Mouse (Mus musculus) Muller cell, postnatal 12 days (primary cell): Measurements from ENCODE around the gene Spag16.
A peak's percentile ranks its signal among the peaks of the same experiment; 100 is the strongest.

ENCODE experiments used
- DNase-seq: peaks from one replicate; pipeline ENCODE4 v3.0.0-alpha.2; 2015; ENCODE audit errors: inconsistent ontology term

Spag16 gene

DNA sequence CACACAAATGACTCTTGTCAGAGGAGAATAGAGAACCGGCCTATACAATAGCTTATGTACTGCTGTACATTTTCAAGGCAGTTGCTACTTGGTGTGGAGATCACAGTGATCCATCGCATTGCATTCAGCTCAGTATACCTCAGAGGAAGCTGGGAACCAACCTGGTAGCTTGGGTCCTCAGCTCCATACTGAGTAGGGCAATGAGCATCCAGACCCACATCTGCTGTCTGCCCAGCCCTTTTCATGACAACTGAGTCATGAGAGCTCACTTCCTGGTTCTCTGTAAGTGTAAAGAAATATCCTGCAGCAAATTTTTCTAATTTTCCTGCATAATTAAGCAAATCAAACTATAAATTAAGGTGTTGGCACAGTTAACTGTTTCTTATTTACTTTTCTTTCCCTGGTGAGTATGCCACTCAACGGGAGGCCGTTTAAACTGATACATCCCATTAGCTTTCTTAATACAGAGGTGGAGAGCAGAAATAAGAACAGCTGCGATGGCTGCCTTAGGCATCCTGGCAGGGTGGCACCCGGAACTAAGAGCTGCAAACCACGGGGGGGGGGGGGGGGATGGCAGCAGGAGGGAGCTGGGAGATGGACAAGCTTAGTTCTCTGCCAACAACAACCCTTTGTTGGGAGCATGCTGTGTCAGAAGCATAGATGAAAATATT lies 255.6 kb downstream of the Spag16 start:
- DNase-seq, result peak; percentile 9

DNA sequence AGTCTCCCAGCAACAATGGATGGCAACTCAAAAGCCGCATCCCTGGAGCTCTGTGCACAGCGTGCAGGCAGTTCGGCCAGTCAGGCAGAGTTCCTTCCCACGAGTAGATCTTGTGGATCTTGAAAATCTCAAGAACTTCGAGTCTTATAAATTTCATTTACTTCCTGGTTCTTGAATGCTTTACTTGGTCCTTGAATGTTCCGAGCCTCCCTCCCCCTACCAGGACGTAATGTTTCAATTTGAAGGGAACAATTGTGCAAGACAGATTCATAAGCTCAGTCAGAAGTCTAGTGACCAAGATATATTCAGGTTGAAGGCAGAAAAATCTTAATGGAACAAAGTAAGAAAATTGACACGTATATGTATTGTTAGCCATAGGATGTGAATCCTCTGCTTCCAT lies 277.9 kb downstream of the Spag16 start:
- DNase-seq, result no peak

DNA sequence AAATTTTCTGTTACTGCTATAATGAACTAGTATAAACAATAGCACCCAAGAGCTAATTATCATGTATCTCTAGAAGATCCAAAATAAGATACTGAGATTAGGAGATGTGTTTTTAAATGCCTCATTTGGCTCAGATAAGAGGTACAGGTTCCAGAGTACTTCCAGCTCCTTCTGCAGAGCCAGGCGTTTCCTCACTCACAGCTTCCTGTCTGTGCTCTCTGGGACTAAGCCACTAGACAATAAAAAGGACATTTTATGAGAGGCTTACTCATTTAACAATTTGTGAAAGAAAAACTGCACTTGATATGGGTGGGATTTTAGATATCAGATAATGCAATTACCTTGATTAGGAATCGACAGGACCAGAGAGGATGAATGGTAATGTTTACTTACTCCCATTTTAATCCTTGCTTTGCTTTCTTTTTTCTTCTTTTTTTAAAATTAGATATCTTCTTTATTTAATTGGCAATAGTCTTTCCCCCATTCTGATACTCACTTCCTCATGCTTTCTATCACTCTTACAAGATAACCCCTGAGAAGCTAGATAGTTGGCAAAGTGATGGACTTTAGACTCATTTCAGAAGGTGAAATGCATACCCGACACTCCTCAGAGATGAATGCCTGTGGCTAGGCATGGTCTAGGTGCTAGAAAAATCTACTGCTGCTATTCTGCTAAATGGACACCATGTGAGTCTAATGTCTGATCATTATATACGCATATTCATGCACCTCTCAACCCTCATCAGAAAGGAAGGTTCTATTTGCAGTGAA lies 289.6 kb downstream of the Spag16 start:
- no peak for DNase-seq

DNA sequence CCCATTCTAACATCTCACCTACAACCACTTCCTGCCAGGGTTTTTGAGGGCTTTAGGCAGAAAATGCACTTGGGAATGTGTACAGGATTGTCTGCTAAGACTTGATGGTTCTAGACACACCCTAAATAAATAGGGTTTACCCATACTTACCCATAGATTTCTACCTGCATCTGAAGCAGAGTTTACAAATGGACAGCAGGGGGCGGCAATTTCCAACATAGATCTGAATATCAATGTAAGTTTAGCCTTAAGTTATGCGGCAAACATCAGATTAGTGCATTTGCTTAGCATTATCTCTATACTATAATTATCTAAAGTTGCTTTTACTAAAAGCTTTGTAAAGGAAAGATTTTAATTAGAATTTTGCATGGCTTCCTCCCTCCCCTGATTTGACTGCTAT lies 301.3 kb downstream of the Spag16 start:
- no peak for DNase-seq

DNA sequence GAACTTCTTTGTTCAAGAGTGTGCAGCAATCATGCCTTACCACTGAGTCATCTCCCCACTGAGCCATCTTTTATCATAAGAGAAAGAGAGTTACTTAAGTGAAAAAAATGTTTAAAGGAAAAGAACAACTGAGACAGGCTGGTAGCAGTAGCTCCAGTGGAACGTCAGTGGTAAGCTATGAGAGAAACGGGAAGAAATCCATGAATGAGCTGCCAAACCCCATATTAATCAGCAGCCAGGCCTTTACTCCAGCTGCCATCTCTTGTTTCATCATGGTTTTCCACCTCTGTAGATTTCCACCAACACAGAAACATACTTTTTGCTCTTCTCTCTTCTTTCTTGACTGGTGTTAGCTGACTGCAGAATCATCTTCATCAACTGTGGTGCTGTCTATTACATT lies 308.8 kb downstream of the Spag16 start:
- DNase-seq, result peak; percentile 92

DNA sequence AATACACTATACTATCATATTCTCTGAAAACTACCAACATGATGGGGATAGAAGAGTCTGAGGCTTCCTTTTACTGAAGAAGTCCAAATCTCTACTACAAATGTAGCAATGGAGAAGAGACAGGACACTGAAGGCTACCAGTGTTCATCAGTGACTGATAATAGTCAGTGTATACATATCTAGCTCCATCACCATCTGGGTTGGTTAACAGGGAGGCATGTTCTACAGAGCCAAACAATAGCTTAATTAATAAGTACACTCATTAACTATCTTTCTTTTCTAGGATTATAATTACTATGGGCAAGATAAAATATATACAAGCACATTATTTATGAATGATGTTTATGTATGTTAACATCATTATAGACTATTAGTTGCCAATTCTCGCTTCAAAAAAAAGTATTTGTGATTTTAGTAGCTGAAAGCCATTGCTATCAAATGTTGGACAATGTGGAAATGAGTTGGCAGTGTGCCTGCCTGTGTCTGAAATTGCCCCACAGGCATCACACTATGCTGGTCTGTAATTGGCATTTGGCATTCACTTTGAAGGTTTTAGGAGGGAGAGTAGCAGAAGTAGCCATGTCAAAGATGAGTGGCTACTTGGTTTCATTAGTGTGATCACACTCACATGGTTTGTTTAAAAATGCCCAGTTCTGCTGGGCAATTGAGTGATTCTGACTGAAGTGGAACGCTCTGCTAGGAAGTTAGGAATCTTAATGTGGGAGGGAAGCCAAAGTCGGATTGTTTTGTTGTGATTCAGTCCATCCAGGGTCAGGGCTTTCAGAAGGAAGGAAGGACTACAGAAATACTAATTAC lies 338.8 kb downstream of the Spag16 start:
- peak; percentile 92 for DNase-seq

DNA sequence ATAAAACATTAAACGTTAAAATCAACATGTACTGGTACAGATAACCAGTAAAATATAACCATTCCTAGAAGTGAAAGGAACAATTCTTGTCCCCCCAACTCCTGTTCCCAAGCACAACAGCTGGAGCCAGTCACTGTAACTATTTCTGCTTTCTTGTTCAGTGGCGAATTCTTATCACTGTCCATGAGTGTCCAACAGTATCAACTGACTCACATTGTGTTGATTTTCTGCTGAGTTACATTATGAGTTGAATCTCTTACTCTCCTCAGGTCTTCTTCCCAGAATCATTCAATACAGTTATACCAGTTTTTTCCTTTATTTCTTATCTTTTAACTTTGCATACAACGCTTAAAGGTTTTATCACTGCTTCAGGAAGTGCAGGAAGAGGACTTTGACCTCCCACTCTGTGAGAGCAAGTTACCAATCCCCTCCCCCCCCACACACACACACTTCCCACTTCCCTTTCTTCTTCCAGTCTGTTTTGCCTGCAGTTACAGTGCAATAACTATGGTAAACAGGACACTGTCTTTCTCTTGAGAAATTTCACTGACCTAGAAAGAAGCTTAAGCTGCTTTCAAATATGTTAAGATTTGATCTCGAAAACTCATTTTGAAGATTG lies 353.5 kb downstream of the Spag16 start:
- DNase-seq, result no peak

DNA sequence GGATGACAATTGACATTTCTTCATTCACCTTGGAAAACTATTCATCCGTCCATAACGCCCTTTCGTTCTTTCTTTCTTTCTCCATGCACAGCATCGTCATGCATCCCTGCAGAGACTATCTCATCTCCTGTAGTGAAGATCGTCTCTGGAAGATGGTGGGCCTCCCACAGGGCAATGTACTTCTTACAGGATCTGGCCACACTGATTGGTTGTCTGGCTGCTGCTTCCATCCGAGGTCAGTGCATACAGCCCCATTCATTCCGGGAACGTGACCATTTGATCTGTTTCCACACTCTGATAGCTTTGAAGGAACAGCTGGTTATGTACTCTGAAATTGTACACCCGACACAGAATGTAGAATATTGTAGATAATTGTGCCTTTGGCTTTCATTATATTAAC lies 438.0 kb downstream of the Spag16 start:
- DNase-seq, result no peak

DNA sequence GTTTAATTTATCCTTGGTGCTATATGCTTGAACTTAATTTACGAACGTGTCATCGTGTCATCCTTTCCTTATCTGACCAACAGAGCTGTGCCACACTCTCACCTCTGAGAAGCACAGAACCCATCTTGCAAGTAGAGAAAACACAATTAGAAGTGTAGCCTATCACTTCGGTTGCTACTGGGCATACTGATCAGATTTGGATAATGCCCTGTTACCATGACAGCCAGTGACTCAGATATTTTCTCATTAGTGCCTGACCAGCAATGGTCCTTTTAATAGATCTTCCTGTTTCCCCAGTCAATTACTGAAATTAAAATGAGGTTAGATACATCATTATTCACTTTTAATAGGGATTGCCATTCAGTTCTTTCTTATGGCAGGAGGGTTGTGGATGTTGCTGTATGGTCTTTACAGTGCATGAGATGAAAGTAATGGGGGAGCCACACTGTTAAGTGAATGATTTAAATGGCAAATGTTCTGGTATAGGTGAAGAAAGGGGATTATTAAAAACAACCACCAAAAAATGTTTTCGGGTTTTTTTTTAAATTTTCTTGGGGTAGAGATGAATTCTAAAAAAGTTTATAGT lies 439.2 kb downstream of the Spag16 start:
- peak; percentile 38 for DNase-seq

DNA sequence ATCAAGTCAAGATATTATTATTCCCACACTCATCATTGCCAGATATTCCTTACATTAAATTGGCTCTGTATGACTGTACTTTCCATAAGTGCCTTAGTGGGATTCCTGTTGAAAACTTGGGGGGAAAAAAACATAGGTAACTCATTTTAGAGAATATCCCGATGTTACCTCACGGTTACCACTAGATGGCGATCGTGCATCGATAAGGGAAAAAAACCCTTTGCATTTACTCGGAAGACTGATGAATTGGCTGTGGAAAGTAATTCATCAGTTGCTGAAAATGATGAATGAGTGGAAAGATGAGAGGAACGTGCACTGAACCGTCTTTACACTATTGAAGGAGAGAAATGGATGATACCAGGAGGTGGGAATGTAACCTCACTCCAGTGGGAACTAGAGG lies 443.4 kb downstream of the Spag16 start:
- no peak for DNase-seq

DNA sequence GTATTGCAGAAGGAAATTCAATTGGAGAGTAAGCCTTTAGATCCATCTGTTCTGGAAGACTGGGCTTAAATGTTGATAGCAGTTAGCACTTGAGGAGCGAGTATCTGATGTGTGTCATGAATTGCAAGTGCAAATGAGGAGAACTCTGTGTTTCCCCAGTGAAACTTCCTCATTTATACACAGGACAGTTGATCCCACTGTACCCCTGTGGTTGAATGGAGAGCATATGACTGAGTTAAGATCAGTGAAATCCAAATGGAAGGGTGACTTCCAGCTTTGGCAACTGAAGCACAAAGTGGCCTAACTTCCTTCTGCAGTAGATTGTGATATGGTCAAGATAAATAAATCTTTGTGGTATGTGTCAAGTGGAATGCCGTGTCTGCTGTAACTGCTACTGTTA lies 446.0 kb downstream of the Spag16 start:
- DNase-seq, result no peak

DNA sequence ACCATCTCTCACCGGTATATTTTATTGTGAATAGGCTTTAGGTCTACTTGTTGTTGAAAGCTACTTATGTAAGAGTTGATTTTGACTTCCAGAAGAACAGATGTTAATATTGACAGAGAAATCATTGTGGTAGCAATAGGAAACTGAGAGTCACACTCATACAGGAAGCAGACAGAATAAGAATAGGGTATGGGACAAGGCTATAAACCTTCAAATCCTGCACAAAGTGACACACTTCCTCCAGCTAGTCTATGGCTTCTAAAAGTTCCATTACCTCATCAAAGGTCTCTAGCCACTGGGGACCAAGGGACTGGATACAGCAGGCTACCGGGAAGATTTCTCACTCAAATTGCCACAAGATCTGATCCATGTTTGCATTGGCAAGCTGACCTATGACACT lies 452.5 kb downstream of the Spag16 start:
- DNase-seq, result no peak

DNA sequence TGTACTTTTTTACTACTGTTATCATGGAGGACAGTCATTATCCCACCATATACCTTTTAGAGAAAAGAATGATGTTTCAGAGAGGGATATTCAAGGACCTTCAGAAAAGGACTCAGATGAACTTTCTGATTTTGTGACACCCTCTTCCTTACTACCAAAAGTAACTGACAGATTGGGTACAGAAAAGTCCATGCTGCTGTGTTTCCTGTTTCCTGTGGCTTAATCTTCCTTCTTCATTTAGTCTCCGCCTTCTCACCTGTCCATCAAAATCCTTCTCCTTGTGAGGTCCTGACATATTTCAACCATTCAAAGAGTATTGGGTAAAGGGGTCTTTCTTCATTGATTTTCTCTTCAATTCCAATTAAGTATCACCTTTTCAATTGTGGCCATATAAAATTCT lies 456.6 kb downstream of the Spag16 start:
- no peak for DNase-seq

DNA sequence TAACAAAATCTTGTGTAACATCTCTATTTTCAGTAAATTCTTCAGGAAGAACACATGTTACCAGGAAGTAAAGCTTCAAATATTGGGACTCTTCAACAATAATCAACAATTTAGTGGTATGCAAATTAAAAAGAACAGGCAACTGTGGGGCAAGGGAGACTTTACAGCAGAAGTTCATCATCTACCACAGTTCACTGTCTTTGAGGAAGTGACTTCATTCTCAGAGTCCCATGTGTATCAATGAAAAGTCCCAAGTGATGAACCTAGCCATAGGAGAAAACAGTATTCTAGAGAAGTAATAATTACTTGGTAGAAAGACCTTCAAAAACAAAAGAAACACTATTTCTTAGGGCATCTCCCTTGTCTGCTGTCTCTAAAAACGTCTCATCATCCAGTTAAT lies 457.4 kb downstream of the Spag16 start:
- DNase-seq, result no peak

DNA sequence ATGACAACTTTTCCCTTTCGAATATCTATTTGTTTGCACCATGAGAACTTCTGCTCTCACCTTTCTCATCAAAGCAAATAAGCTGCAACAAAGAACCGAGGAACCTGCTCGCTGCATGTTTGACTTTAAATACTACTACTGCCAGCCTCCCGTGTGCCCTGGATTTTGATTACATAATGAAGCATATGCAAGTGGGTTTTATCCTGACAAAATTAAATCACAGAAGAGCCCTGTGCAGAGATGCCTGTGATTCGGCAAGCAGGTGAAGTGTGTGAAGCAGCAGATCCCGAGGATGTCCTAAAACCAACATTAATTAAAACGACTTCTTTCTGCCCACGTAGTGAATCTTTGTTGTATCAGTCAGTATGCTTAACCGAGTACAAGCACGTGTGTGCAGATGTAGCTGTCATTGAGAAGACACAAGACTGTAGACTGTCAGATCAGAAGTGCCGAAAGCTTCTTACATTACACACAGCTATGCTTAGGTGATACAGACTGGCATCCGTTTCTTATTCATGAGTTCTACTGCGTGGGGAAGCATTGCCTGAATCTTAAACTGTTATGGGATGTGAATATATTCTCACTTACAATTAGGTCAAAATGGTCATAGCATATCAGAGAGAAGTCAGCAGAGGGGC lies 489.5 kb downstream of the Spag16 start:
- no peak for DNase-seq

DNA sequence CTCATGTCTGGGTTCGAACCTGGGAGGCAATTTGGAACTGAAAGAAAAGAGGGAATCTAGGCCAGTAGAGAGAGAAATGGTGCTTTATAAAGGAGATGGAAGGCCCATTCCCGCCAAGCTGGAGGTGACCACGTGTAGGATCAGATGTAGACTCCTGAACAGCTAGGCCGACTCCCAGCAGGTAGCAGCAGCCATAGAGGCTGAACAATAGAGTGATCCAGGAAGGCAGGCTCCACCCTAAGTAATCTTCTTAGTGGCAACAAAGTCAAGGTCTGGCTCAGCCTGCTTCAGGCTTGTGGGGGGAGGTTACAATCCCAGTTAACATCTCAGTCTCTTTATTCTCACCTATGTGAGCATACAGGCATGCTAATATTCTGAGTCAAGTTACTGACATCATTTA lies 494.2 kb downstream of the Spag16 start:
- DNase-seq, result no peak

DNA sequence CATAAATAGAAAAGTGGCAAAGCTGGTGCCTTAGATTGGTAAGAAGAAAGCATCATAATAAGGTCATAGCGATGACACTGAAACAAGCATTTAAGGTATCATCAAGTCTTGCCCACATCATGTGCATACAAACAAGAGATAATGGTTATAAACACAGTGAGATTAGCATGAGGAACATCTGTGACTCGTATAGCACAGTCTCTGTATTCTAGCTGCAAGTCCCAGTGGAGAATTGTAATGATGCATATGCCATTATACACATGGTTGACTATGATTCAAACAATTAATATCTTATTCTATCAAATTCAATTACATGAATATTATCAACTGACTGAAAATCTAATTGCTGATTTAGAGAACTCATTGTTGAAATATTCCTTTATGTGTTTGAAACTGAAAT lies 519.4 kb downstream of the Spag16 start:
- DNase-seq, result no peak

DNA sequence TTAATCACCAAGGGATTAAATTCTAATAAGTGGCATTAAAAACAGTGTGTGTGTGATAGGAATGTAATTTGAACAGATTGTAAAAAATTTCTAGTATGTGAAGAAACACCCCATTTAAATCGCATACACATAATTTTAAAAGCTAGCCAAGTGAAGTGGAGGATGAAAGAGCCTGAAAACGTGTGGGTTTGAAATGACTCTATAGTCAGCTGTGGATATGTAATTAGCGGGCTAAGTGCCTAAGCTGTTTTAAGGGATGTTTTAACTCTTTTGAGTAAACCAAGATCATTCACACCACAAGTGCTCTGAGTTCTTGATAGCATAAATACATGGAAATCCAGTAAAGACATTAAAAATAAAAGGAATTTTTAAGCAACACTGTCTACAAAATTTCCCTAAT lies 524.6 kb downstream of the Spag16 start:
- DNase-seq, result peak; percentile 24

DNA sequence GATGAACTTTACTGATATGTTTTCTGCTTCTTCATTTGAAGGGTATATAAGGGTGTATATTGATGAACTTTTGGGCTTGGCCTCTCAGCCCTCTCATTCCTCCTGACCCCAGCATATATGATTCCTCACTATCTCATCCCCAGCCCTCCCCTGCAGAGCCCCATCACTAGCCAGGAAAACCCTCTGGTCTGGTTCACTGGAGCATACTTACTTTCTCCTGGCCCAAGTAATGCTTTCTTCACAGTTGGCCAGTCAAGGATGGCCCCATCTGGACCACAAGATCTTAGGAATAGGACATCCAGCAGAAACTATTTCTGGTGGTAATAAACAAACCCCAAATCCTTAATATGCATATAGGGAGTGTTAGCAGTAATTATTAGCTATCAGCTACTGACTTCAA lies 527.2 kb downstream of the Spag16 start:
- no peak for DNase-seq

DNA sequence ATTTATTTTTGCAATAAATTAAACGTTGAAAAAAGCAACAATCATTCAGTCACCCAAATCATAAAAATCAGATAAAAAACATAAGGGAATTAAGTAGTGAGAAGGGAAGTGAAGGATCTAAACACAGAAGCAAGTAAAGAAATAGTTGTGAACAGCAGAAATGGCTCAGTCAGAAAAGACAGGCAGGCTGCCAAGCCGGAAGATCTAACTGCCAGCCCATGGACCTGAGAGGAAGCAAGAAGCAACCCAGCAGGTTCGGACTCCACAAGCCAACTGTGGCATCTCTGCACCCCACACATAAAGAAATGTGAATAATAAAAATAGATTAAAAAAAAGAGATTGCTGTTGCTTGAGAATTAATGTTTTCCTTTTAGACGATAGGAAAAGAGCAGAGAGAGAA lies 545.0 kb downstream of the Spag16 start:
- no peak for DNase-seq

DNA sequence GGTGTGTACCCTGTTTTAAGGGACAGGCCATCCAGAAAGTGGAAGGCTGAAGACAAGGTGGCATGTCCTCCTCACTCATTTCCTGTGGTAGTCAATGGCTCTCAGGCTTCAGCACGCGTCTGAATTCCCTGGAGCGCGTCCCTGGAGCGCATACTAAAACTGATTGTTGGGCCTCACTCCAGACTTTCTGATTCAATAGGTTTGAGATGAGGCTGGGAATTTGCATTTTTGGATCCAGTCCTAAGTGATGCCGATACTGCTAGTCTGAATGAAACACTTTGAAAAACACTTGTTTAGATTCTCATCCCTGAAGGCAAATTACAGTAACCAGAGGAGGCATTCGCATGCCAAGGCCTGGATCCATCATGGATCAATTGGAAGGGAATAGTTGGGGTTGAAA lies 553.3 kb downstream of the Spag16 start:
- peak; percentile 82 for DNase-seq
